Mouse (Mus musculus): ENCODE data around the gene Smim7. TPM values are rescaled to one million over a fixed set of nuclear protein-coding genes. Genes with fewer than 3 reads are reported as not detected.
A peak's percentile ranks its signal among the peaks of the same experiment; 100 is the strongest.

Gene Smim7
- 144 and 151 TPM in 2 replicates for polyA plus RNA-seq (2015; fragmentation: Nextera tagmentation; extraction: Ambion mirVana)

- H3K9me3 ChIP-seq (replicated peaks; ENCODE audit: low read length), result no peaks in the 10 kb centered on the region
- 0 out of 2 replicates have a peak, but pooled peaks cover 15% of the 10 kb centered on the region for H3K4me1 ChIP-seq (replicated peaks; ENCODE audit: insufficient read depth, low read length)
- peak within 1 kb of the TSS; percentile 68 for H3K9ac ChIP-seq (ENCODE audit: low read depth, low read length)
- H3K4me3 ChIP-seq (replicated peaks; ENCODE audit: low read depth, low read length), result peak within 1 kb of the TSS; percentile 60
- H3K36me3 ChIP-seq (ENCODE audit: insufficient read depth, low read length), result peaks cover 28% of the 10 kb centered on the region
- under 1% methylated on average over 52 of the region's 52 CpGs for WGBS
- 0 out of 2 replicates have a peak, but pooled peaks have one; percentile 4 for TF ChIP-seq CTCF (IDR thresholded peaks at IDR 0.05; ENCODE audit: low read depth)
- peak within 1 kb of the TSS; percentile 96 for H3K27ac ChIP-seq
- peak; percentile 99 for DNase-seq (ENCODE audit: low spot score)
- peak within 1 kb of the TSS; percentile 93 for H3K4me2 ChIP-seq (ENCODE audit: low read length)
- H3K27me3 ChIP-seq (ENCODE audit: insufficient read depth, low read length), result no peaks in the 10 kb centered on the region
- ATAC-seq (replicated peaks; ENCODE audit: low FRiP score, low read depth), result peak; percentile 98
These were observed at the start of gene Smim7 for GRCm38 (mm10) chr8:72570633-72571610. Smim7 (minus strand) TSS chr8:72571088.

- Histone ChIP-seq H3K4me2 (ENCODE audit: low read length) (no peak overlapping the region), H3K9me3 (replicated peaks; ENCODE audit: low read length) (no peaks in the 10 kb centered on the region), H3K27ac (no peak overlapping the region), H3K9ac (ENCODE audit: low read depth, low read length) (no peak overlapping the region), H3K36me3 (ENCODE audit: insufficient read depth, low read length) (no peaks in the 10 kb centered on the region), H3K27me3 (ENCODE audit: insufficient read depth, low read length) (no peaks in the 10 kb centered on the region), H3K4me1 (replicated peaks; ENCODE audit: insufficient read depth, low read length) (no peaks in the 10 kb centered on the region), H3K4me3 (replicated peaks; ENCODE audit: low read depth, low read length) (no peak overlapping the region)
- peak; percentile 36 for DNase-seq (ENCODE audit: low spot score)
- TF ChIP-seq CTCF (IDR thresholded peaks at IDR 0.05; ENCODE audit: low read depth), result peak; percentile 69
- ATAC-seq (replicated peaks; ENCODE audit: low FRiP score, low read depth), result no peak
- WGBS, result 44% methylated on average over 2 of the region's 2 CpGs
These were observed 19.3 kb upstream of the Smim7 start for GRCm38 (mm10) chr8:72590198-72590597.

- H3K4me1 ChIP-seq (replicated peaks; ENCODE audit: insufficient read depth, low read length), result no peaks in the 10 kb centered on the region
- no peak overlapping the region for H3K4me2 ChIP-seq (ENCODE audit: low read length)
- no peaks in the 10 kb centered on the region for H3K36me3 ChIP-seq (ENCODE audit: insufficient read depth, low read length)
- DNase-seq (ENCODE audit: low spot score) (no peak), ATAC-seq (replicated peaks; ENCODE audit: low FRiP score, low read depth) (no peak)
- H3K27me3 ChIP-seq (ENCODE audit: insufficient read depth, low read length), result no peaks in the 10 kb centered on the region
- 63% methylated on average over 7 of the region's 7 CpGs for WGBS
- TF ChIP-seq CTCF (IDR thresholded peaks at IDR 0.05; ENCODE audit: low read depth), result no peak
- no peak overlapping the region for H3K4me3 ChIP-seq (replicated peaks; ENCODE audit: low read depth, low read length)
- H3K27ac ChIP-seq, result no peak overlapping the region
- no peak overlapping the region for H3K9ac ChIP-seq (ENCODE audit: low read depth, low read length)
- no peaks in the 10 kb centered on the region for H3K9me3 ChIP-seq (replicated peaks; ENCODE audit: low read length)
These were observed 18.4 kb upstream of the Smim7 start for GRCm38 (mm10) chr8:72589286-72589685.

- Histone ChIP-seq H3K27ac (no peak overlapping the region), H3K9ac (ENCODE audit: low read depth, low read length) (no peak overlapping the region), H3K4me3 (replicated peaks; ENCODE audit: low read depth, low read length) (no peak overlapping the region), H3K36me3 (ENCODE audit: insufficient read depth, low read length) (no peaks in the 10 kb centered on the region), H3K4me2 (ENCODE audit: low read length) (no peak overlapping the region), H3K9me3 (replicated peaks; ENCODE audit: low read length) (no peaks in the 10 kb centered on the region), H3K27me3 (ENCODE audit: insufficient read depth, low read length) (no peaks in the 10 kb centered on the region), H3K4me1 (replicated peaks; ENCODE audit: insufficient read depth, low read length) (no peaks in the 10 kb centered on the region)
- ATAC-seq (replicated peaks; ENCODE audit: low FRiP score, low read depth), result no peak
- WGBS, result 79% methylated on average over 10 of the region's 10 CpGs
- no peak for TF ChIP-seq CTCF (IDR thresholded peaks at IDR 0.05; ENCODE audit: low read depth)
- no peak for DNase-seq (ENCODE audit: low spot score)
These were observed 18.0 kb upstream of the Smim7 start for GRCm38 (mm10) chr8:72588865-72589264.

DNA sequence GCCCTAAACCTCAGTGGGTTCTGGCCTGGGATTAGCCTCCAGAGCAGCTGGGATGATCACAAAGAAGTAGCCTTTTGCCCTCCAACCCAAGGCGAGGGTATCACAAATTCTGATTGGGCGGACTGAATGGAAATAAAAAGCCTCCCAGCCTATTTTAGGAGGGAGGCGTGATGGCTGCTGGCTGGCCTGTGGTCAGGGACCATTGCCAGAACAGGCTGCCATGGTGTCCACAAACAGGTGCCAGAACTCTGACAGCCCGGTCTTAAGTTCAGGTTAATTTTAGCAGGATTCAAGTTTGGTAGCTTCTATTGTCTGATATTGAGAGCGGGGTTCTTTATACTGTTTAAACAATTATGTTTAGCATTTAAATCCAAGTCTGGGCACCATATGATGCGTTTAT is 16.9 kb upstream of the Smim7 start:
- Histone ChIP-seq H3K9ac (ENCODE audit: low read depth, low read length) (no peak overlapping the region), H3K4me1 (replicated peaks; ENCODE audit: insufficient read depth, low read length) (no peaks in the 10 kb centered on the region), H3K36me3 (ENCODE audit: insufficient read depth, low read length) (no peaks in the 10 kb centered on the region), H3K4me3 (replicated peaks; ENCODE audit: low read depth, low read length) (no peak overlapping the region), H3K27me3 (ENCODE audit: insufficient read depth, low read length) (no peaks in the 10 kb centered on the region), H3K9me3 (replicated peaks; ENCODE audit: low read length) (no peaks in the 10 kb centered on the region), H3K27ac (no peak overlapping the region), H3K4me2 (ENCODE audit: low read length) (no peak overlapping the region)
- no peak for DNase-seq (ENCODE audit: low spot score)
- WGBS, result 63% methylated on average over 6 of the region's 6 CpGs
- no peak for TF ChIP-seq CTCF (IDR thresholded peaks at IDR 0.05; ENCODE audit: low read depth)
- ATAC-seq (replicated peaks; ENCODE audit: low FRiP score, low read depth), result no peak

DNA sequence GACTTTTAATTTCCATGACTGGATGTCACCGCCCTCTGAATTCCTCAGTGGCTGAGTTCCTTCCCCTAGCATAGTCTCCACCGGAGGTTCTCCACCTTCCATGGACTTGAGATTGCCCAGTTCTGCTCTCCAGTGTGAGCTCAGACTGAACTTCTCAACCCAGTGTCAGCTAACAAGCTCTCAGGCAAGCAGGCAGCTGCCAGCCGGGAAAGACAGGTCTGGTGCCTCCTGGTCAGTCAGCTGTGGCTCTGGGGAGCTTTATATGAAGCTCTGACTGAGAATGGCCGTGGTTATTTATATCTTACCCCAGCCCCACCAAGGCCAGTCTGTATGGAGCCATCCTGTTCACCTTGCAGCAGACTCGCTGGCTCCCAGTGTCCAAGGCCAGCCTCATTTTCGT is 13.5 kb upstream of the Smim7 start:
- Histone ChIP-seq H3K4me1 (replicated peaks; ENCODE audit: insufficient read depth, low read length) (no peaks in the 10 kb centered on the region), H3K27ac (no peak overlapping the region), H3K4me2 (ENCODE audit: low read length) (no peak overlapping the region), H3K4me3 (replicated peaks; ENCODE audit: low read depth, low read length) (no peak overlapping the region), H3K9me3 (replicated peaks; ENCODE audit: low read length) (no peaks in the 10 kb centered on the region), H3K9ac (ENCODE audit: low read depth, low read length) (no peak overlapping the region), H3K36me3 (ENCODE audit: insufficient read depth, low read length) (0 out of 2 replicates have a peak, but pooled peaks cover 3% of the 10 kb centered on the region), H3K27me3 (ENCODE audit: insufficient read depth, low read length) (no peaks in the 10 kb centered on the region)
- ATAC-seq (replicated peaks; ENCODE audit: low FRiP score, low read depth) (no peak), DNase-seq (ENCODE audit: low spot score) (no peak)
- no peak for TF ChIP-seq CTCF (IDR thresholded peaks at IDR 0.05; ENCODE audit: low read depth)
- 62% methylated on average over 6 of the region's 6 CpGs for WGBS
